Mouse (Mus musculus) stomach, postnatal 0 days (tissue): ENCODE data around the gene 3110021N24Rik. TPM values are rescaled to one million over a fixed set of nuclear protein-coding genes. Genes with fewer than 3 reads are reported as not detected.

Experiments
- ATAC-seq: fragments of 200-750 bp; cut with Nextera tagmentation; 2 replicates; pipeline ENCODE4 v1.8.0; 2017; ENCODE audit not compliant: low FRiP score, low TSS enrichment
- DNase-seq: peaks from one replicate; pipeline ENCODE4 v3.0.0-alpha.2; 2016; ENCODE audit warnings: low spot score
- H3K27ac ChIP-seq: fragments of 300-500 bp; sonication (generic); replicated peaks from 2 replicates; pipeline ENCODE4 v1.5.1; 2014; ENCODE audit warnings: mild to moderate bottlenecking, control low read depth
- H3K27me3 ChIP-seq: fragments of 300-500 bp; sonication (generic); 2 replicates; pipeline ENCODE4 v1.6.1; 2014; ENCODE audit warnings: low read length; ENCODE audit not compliant: control insufficient read depth, insufficient read depth
- H3K36me3 ChIP-seq: fragments of 300-500 bp; sonication (generic); 2 replicates; pipeline ENCODE4 v1.6.1; 2014; ENCODE audit warnings: low read length, mixed read lengths; ENCODE audit not compliant: control insufficient read depth, insufficient read depth
- H3K4me1 ChIP-seq: fragments of 300-500 bp; sonication (generic); replicated peaks from 2 replicates; pipeline ENCODE4 v1.6.1; 2014; ENCODE audit warnings: antibody characterized with exemption; ENCODE audit not compliant: control insufficient read depth, insufficient read depth
- H3K4me2 ChIP-seq: fragments of 300-500 bp; sonication (generic); replicated peaks from 2 replicates; pipeline ENCODE4 v1.6.1; 2014; ENCODE audit warnings: low read depth, mild to moderate bottlenecking, control low read depth, moderate library complexity
- H3K4me3 ChIP-seq: fragments of 300-500 bp; sonication (generic); 2 replicates; pipeline ENCODE4 v1.5.1; 2014; ENCODE audit warnings: low read depth, low read length, control low read depth
- H3K9ac ChIP-seq: fragments of 300-500 bp; sonication (generic); 2 replicates; pipeline ENCODE4 v1.6.1; 2014; ENCODE audit warnings: mild to moderate bottlenecking, low read length, control low read depth, mixed read lengths
- H3K9me3 ChIP-seq: fragments of 300-500 bp; sonication (generic); 2 replicates; pipeline ENCODE4 v1.6.1; 2016; ENCODE audit warnings: low read length; ENCODE audit not compliant: control insufficient read depth
- CTCF ChIP-seq: IDR thresholded peaks from 2 replicates; pipeline ENCODE4 v1.5.1; 2016; ENCODE audit warnings: antibody characterized with exemption, low read depth, mild to moderate bottlenecking, moderate library complexity
- EP300 ChIP-seq: optimal IDR thresholded peaks from 2 replicates; pipeline ENCODE3; 2016; ENCODE audit warnings: antibody characterized with exemption
- WGBS: fragments of 180-500 bp; shearing (Covaris S2); extraction: QIAGEN DNeasy Blood & Tissue Kit; methylation state at CpG from one replicate; pipeline ENCODE4 v1.1.7; 2014; 5-methylcytosine and 5-hydroxymethylcytosine counted together
- polyA plus RNA-seq: library from polyadenylated mRNA; unstranded; fragments of >200 nt; fragmentation: Nextera tagmentation; extraction: Ambion mirVana; gene quantifications from 2 replicates; pipeline ENCODE4 v1.2.1, GENCODE M21; 2015

3110021N24Rik gene
- polyA plus RNA-seq, 1 experiment from 2014 or later, result 0.99 TPM

DNA sequence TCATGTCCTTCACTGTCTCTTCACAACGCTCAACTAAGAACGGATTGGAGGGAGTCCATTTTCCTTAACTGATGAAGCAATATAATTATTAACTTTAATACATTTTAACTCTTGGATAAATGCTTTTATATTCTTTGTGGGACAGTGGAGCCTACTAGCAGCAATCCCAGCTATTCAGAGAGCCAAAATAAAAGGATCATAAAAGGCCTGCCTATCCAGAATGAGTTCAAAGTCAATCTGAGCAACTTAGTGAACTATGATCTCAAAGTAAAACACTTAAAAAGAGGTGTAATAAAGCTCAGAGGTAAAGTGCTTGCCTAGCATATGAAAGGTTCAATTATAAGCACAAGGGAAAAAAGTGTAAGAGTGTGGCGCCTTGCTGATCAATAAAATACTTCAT is 40.1 kb downstream of the 3110021N24Rik start:
- 94% methylated on average over 3 of the region's 3 CpGs for WGBS
- H3K4me1 ChIP-seq, result no peaks in the 10 kb centered on the region
- no peak overlapping the region for H3K4me2 ChIP-seq
- H3K36me3 ChIP-seq, result no peaks in the 10 kb centered on the region
- DNase-seq, result no peak
- TF ChIP-seq CTCF, result no peak
- no peak for TF ChIP-seq EP300
- no peak overlapping the region for H3K4me3 ChIP-seq
- no peaks in the 10 kb centered on the region for H3K27me3 ChIP-seq
- no peak overlapping the region for H3K27ac ChIP-seq
- no peak for ATAC-seq
- H3K9me3 ChIP-seq, result no peaks in the 10 kb centered on the region
- H3K9ac ChIP-seq, result no peak overlapping the region

DNA sequence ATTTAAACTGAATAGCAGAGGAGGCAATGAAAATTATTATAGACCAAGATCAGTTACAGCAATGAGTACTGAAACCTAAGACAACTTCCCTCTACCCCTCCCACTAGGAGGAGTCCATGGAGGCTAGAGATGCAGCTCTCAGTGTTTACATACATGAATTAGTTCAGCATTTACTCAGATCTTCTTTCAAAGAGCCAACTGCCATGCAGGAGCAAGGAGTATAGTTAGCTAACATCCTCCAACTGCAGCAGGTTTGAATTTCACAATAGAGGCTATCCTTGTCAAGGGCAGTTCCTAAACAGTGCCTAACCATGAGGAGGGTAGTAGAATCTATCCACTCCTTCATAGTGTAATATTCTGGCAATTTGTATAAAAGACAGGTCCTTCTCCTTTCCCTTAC is 49.1 kb downstream of the 3110021N24Rik start:
- no peak for TF ChIP-seq CTCF
- no peak for TF ChIP-seq EP300
- DNase-seq, result no peak

DNA sequence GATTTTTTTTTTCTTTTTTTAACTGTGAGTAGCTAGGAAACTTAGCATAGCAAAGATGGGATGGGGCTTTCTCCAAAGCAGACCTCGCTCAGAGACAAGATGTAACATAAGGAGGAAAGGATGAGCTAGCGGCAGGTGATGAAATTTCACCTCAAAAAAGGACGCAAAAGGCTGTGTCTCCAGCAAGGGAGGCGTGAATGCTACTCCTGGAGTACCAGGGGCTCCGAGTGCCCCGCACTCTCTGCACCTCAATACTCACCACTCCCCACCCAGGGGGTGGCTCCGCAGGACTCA is 60.3 kb downstream of the 3110021N24Rik start:
- H3K4me1 ChIP-seq, result no peaks in the 10 kb centered on the region
- TF ChIP-seq CTCF (no peak), EP300 (no peak)
- peak overlapping the region; percentile 80 for H3K4me2 ChIP-seq
- peak overlapping the region; percentile 97 for H3K27ac ChIP-seq
- peak overlapping the region; percentile 93 for H3K4me3 ChIP-seq
- no peaks in the 10 kb centered on the region for H3K9me3 ChIP-seq
- WGBS, result 0% methylated on average over 7 of the region's 7 CpGs
- ATAC-seq, result no peak
- DNase-seq, result no peak
- no peaks in the 10 kb centered on the region for H3K36me3 ChIP-seq
- peak overlapping the region; percentile 98 for H3K9ac ChIP-seq
- H3K27me3 ChIP-seq, result no peaks in the 10 kb centered on the region

More for the DNA sequence above, 49.1 kb downstream of the 3110021N24Rik start:
- H3K4me1 ChIP-seq, result no peaks in the 10 kb centered on the region
- no peaks in the 10 kb centered on the region for H3K27me3 ChIP-seq
- no peaks in the 10 kb centered on the region for H3K9me3 ChIP-seq
- H3K27ac ChIP-seq, result no peak overlapping the region
- H3K4me2 ChIP-seq, result no peak overlapping the region
- no peaks in the 10 kb centered on the region for H3K36me3 ChIP-seq
- H3K9ac ChIP-seq, result no peak overlapping the region
- H3K4me3 ChIP-seq, result no peak overlapping the region
- ATAC-seq, result no peak

DNA sequence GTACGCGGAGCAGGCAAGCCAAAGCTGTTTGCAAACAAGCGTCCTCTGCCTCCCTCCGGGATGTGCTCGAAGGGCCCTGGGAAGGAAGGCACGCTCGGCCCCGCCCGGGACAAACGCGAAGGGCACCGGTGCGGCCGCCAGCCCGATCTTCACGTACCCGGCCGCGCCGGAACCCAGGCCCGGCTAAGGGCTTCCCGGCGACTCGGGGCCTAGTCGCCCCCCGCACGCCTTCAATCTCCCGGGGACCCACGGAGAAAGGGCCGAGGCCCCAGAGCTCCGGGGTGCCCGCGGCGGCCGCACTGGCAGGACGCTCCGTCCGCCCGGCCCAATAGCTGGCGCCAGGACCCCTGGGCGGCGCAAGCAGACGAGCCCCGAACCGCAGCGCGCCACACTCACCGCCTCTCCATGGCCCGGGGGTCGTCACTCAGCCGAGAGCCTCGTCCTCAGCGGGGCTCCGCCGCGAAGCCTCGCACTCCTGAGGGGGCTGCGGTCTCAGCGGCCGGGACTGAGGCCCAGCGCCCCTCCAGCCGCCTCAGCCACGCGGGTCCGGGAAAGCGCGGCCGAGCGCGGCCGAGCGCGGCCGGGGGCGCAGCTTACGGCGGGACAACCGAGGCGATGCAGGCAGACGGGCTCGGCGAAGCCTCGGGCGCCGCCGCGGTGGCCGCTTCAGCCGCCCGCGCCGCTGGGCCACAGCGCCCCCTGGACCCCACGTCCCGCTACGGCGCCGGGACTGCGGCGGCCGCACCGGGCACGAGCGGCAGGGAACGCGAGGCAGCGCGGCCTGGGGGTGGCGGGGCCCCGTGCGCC is 60.8 kb downstream of the 3110021N24Rik start, which contains the start of gene Zfyve9:
TSS of gene Zfyve9 (minus strand) at position 742 of the 807 bp plus-strand sequence.
- Histone ChIP-seq H3K27ac (peak within 1 kb of the TSS; percentile 97), H3K27me3 (no peaks in the 10 kb centered on the region), H3K4me3 (peak within 1 kb of the TSS; percentile 93), H3K36me3 (no peaks in the 10 kb centered on the region), H3K4me2 (peak within 1 kb of the TSS; percentile 80), H3K9ac (peak within 1 kb of the TSS; percentile 98), H3K4me1 (no peaks in the 10 kb centered on the region), H3K9me3 (no peaks in the 10 kb centered on the region)
- TF ChIP-seq EP300 (no peak), CTCF (peak; percentile 63)
- ATAC-seq (peak; percentile 95), DNase-seq (peak; percentile 86)
- under 1% methylated on average over 88 of the region's 111 CpGs for WGBS

DNA sequence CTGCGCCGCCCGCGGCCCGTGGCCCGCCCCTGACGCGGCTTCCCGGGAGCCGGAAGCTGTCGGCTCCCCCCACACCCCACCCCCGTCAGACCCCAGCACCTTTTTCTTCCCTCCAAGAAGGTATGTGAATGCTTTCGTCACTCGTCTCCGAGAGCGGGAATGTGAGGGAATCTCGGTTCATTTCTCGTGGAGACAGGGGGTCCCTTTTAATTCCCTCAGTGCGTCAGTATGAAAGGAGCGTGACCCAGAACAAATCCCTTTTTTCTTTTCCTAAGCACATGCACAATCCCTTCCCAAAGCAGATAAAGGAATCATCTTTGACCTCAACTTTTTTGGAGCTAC is 61.4 kb downstream of the 3110021N24Rik start:
- DNase-seq (no peak), ATAC-seq (no peak)
- H3K9ac ChIP-seq, result peak overlapping the region; percentile 98
- no peaks in the 10 kb centered on the region for H3K9me3 ChIP-seq
- peak overlapping the region; percentile 93 for H3K4me3 ChIP-seq
- TF ChIP-seq CTCF (no peak), EP300 (no peak)
- H3K4me2 ChIP-seq, result peak overlapping the region; percentile 80
- H3K27ac ChIP-seq, result peak overlapping the region; percentile 97
- H3K27me3 ChIP-seq, result no peaks in the 10 kb centered on the region
- no peaks in the 10 kb centered on the region for H3K4me1 ChIP-seq
- H3K36me3 ChIP-seq, result no peaks in the 10 kb centered on the region
- WGBS, result under 1% methylated on average over 18 of the region's 20 CpGs

DNA sequence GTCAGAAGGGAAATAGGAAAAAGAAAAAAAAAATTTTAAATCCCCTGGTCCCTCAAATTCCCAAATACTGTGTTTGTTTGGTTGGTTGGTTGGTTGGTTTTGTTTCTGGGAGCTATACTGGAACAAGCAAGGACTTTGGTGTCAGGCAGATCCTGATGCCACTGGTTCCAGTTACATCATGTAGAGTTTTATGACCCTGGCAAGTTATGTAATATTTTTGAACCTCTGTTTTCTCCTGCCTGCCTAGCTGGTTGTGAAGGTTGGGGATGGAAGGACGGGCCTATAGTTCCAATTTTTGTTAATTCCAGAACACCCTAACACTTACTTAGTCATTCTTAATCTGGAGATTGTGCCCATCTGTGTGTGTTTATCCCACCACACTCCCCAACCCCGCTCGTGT is 62.1 kb downstream of the 3110021N24Rik start:
- H3K4me1 ChIP-seq, result no peaks in the 10 kb centered on the region
- WGBS, result 49% methylated on average over 3 of the region's 3 CpGs
- H3K4me2 ChIP-seq, result peak overlapping the region; percentile 80; the same call in 1 of the 2 replicates
- H3K9ac ChIP-seq, result no peak overlapping the region
- H3K36me3 ChIP-seq, result no peaks in the 10 kb centered on the region
- TF ChIP-seq CTCF (no peak), EP300 (no peak)
- DNase-seq, result no peak
- H3K27ac ChIP-seq, result peak overlapping the region; percentile 97; the same call in 1 of the 2 replicates
- H3K4me3 ChIP-seq, result no peak overlapping the region
- ATAC-seq, result no peak
- no peaks in the 10 kb centered on the region for H3K27me3 ChIP-seq
- no peaks in the 10 kb centered on the region for H3K9me3 ChIP-seq
